Mouse (Mus musculus) stomach, postnatal 0 days (tissue): ENCODE data around the gene Hoxc8. TPM values are rescaled to one million over a fixed set of nuclear protein-coding genes. Genes with fewer than 3 reads are reported as not detected.

Source experiments
- ATAC-seq: fragments of 200-750 bp; cut with Nextera tagmentation; 2 replicates; pipeline ENCODE4 v1.8.0; 2017; ENCODE audit not compliant: low FRiP score, low TSS enrichment
- DNase-seq: peaks from one replicate; pipeline ENCODE4 v3.0.0-alpha.2; 2016; ENCODE audit warnings: low spot score
- H3K27ac ChIP-seq: fragments of 300-500 bp; sonication (generic); replicated peaks from 2 replicates; pipeline ENCODE4 v1.5.1; 2014; ENCODE audit warnings: mild to moderate bottlenecking, control low read depth
- H3K27me3 ChIP-seq: fragments of 300-500 bp; sonication (generic); 2 replicates; pipeline ENCODE4 v1.6.1; 2014; ENCODE audit warnings: low read length; ENCODE audit not compliant: control insufficient read depth, insufficient read depth
- H3K36me3 ChIP-seq: fragments of 300-500 bp; sonication (generic); 2 replicates; pipeline ENCODE4 v1.6.1; 2014; ENCODE audit warnings: low read length, mixed read lengths; ENCODE audit not compliant: control insufficient read depth, insufficient read depth
- H3K4me1 ChIP-seq: fragments of 300-500 bp; sonication (generic); replicated peaks from 2 replicates; pipeline ENCODE4 v1.6.1; 2014; ENCODE audit warnings: antibody characterized with exemption; ENCODE audit not compliant: control insufficient read depth, insufficient read depth
- H3K4me2 ChIP-seq: fragments of 300-500 bp; sonication (generic); replicated peaks from 2 replicates; pipeline ENCODE4 v1.6.1; 2014; ENCODE audit warnings: low read depth, mild to moderate bottlenecking, control low read depth, moderate library complexity
- H3K4me3 ChIP-seq: fragments of 300-500 bp; sonication (generic); 2 replicates; pipeline ENCODE4 v1.5.1; 2014; ENCODE audit warnings: low read depth, low read length, control low read depth
- H3K9ac ChIP-seq: fragments of 300-500 bp; sonication (generic); 2 replicates; pipeline ENCODE4 v1.6.1; 2014; ENCODE audit warnings: mild to moderate bottlenecking, low read length, control low read depth, mixed read lengths
- H3K9me3 ChIP-seq: fragments of 300-500 bp; sonication (generic); 2 replicates; pipeline ENCODE4 v1.6.1; 2016; ENCODE audit warnings: low read length; ENCODE audit not compliant: control insufficient read depth
- CTCF ChIP-seq: IDR thresholded peaks from 2 replicates; pipeline ENCODE4 v1.5.1; 2016; ENCODE audit warnings: antibody characterized with exemption, low read depth, mild to moderate bottlenecking, moderate library complexity
- EP300 ChIP-seq: optimal IDR thresholded peaks from 2 replicates; pipeline ENCODE3; 2016; ENCODE audit warnings: antibody characterized with exemption
- WGBS: fragments of 180-500 bp; shearing (Covaris S2); extraction: QIAGEN DNeasy Blood & Tissue Kit; methylation state at CpG from one replicate; pipeline ENCODE4 v1.1.7; 2014; 5-methylcytosine and 5-hydroxymethylcytosine counted together
- polyA plus RNA-seq: library from polyadenylated mRNA; unstranded; fragments of >200 nt; fragmentation: Nextera tagmentation; extraction: Ambion mirVana; gene quantifications from 2 replicates; pipeline ENCODE4 v1.2.1, GENCODE M21; 2015

Gene Hoxc8
- polyA plus RNA-seq, 1 experiment from 2014 or later, result 7.3 TPM

- Histone ChIP-seq H3K9ac (no peak overlapping the region), H3K4me3 (no peak overlapping the region), H3K27me3 (peaks cover 52% of the 10 kb centered on the region), H3K36me3 (no peaks in the 10 kb centered on the region), H3K4me2 (no peak overlapping the region), H3K4me1 (no peaks in the 10 kb centered on the region), H3K27ac (no peak overlapping the region), H3K9me3 (no peaks in the 10 kb centered on the region)
- ATAC-seq (no peak), DNase-seq (no peak)
- TF ChIP-seq CTCF (no peak), EP300 (no peak)
- WGBS, result 4% methylated on average over 28 of the region's 28 CpGs
Observed at GRCm38 (mm10) chr15:102963671-102964640, 26.5 kb upstream of the Hoxc8 start.

GRCm38 (mm10) chr15:102965003-102965891, 25.2 kb upstream of the Hoxc8 start:
- no peaks in the 10 kb centered on the region for H3K4me1 ChIP-seq
- ATAC-seq (no peak), DNase-seq (no peak)
- H3K27me3 ChIP-seq, result peaks cover 48% of the 10 kb centered on the region
- H3K9me3 ChIP-seq, result no peaks in the 10 kb centered on the region
- 9% methylated on average over 26 of the region's 26 CpGs for WGBS
- no peak for TF ChIP-seq CTCF
- no peak for TF ChIP-seq EP300
- no peak overlapping the region for H3K9ac ChIP-seq
- H3K36me3 ChIP-seq, result no peaks in the 10 kb centered on the region
- no peak overlapping the region for H3K4me3 ChIP-seq
- H3K27ac ChIP-seq, result no peak overlapping the region
- H3K4me2 ChIP-seq, result no peak overlapping the region

- Histone ChIP-seq H3K36me3 (no peaks in the 10 kb centered on the region), H3K9me3 (no peaks in the 10 kb centered on the region), H3K4me3 (peak overlapping the region; percentile 21), H3K4me2 (peak overlapping the region; percentile 37), H3K27me3 (peaks cover 48% of the 10 kb centered on the region), H3K27ac (no peak overlapping the region), H3K9ac (no peak overlapping the region), H3K4me1 (no peaks in the 10 kb centered on the region)
- WGBS, result 6% methylated on average over 29 of the region's 30 CpGs
- ATAC-seq, result peak; percentile 72
- TF ChIP-seq CTCF (peak; percentile 88), EP300 (no peak)
- peak; percentile 84 for DNase-seq
Observed at GRCm38 (mm10) chr15:102965892-102966775, 24.3 kb upstream of the Hoxc8 start.

GRCm38 (mm10) chr15:102966776-102967311, 23.6 kb upstream of the Hoxc8 start, which contains the start of gene Hoxc10:
Hoxc10 (plus strand) TSS chr15:102966796.
- Histone ChIP-seq H3K27ac (no peak within 1 kb of the TSS), H3K9ac (no peak within 1 kb of the TSS), H3K4me1 (no peaks in the 10 kb centered on the region), H3K9me3 (no peaks in the 10 kb centered on the region), H3K4me2 (peak within 1 kb of the TSS; percentile 37), H3K4me3 (peak within 1 kb of the TSS; percentile 21), H3K36me3 (no peaks in the 10 kb centered on the region), H3K27me3 (peaks cover 48% of the 10 kb centered on the region)
- DNase-seq (no peak), ATAC-seq (0 out of 2 replicates have a peak, but pooled peaks have one; percentile 25)
- 3% methylated on average over 26 of the region's 27 CpGs for WGBS
- no peak for TF ChIP-seq CTCF
- TF ChIP-seq EP300, result no peak

- Histone ChIP-seq H3K4me1 (no peaks in the 10 kb centered on the region), H3K27ac (no peak within 1 kb of the TSS), H3K4me3 (peak within 1 kb of the TSS; percentile 21), H3K4me2 (peak within 1 kb of the TSS; percentile 37), H3K9ac (no peak within 1 kb of the TSS), H3K27me3 (peaks cover 50% of the 10 kb centered on the region), H3K36me3 (no peaks in the 10 kb centered on the region), H3K9me3 (no peaks in the 10 kb centered on the region)
- TF ChIP-seq EP300 (no peak), CTCF (no peak)
- DNase-seq (no peak), ATAC-seq (no peak)
- 8% methylated on average over 12 of the region's 12 CpGs for whole genome bisulfite sequencing
Observed at GRCm38 (mm10) chr15:102967312-102967510, 23.2 kb upstream of the Hoxc8 start, which contains the start of gene Hoxc5. Hoxc5 (plus strand) TSS chr15:102967443.
